Mouse (Mus musculus) limb, embryonic 15.5 days (tissue): ENCODE measurements around the gene Ptpn6. TPM values are rescaled to one million over a fixed set of nuclear protein-coding genes. Genes with fewer than 3 reads are reported as not detected.

Experiments used
- ATAC-seq: fragments of 200-750 bp; cut with Nextera tagmentation; 2 replicates; pipeline ENCODE4 v1.8.0; 2017; ENCODE audit warnings: low read depth, moderate TSS enrichment; ENCODE audit not compliant: insufficient number of reproducible peaks, low FRiP score, low TSS enrichment
- H3K27ac ChIP-seq: fragments of 300-500 bp; sonication (generic); 2 replicates; pipeline ENCODE4 v1.5.1; 2015; ENCODE audit warnings: moderate library complexity, mild to moderate bottlenecking, inconsistent platforms
- H3K27me3 ChIP-seq: fragments of 300-500 bp; sonication (generic); 2 replicates; pipeline ENCODE4 v1.6.1; 2015; ENCODE audit warnings: inconsistent platforms
- H3K36me3 ChIP-seq: fragments of 300-500 bp; sonication (generic); 2 replicates; pipeline ENCODE4 v1.6.1; 2015; ENCODE audit warnings: inconsistent platforms
- H3K4me1 ChIP-seq: fragments of 300-500 bp; sonication (generic); 2 replicates; pipeline ENCODE4 v1.6.1; 2015; ENCODE audit warnings: inconsistent platforms
- H3K4me2 ChIP-seq: fragments of 300-500 bp; sonication (generic); 2 replicates; pipeline ENCODE4 v1.6.1; 2015; ENCODE audit warnings: mild to moderate bottlenecking, inconsistent platforms
- H3K4me3 ChIP-seq: fragments of 300-500 bp; sonication (generic); 2 replicates; pipeline ENCODE4 v1.5.1; 2015; ENCODE audit warnings: mild to moderate bottlenecking, inconsistent platforms
- H3K9ac ChIP-seq: fragments of 300-500 bp; sonication (generic); 2 replicates; pipeline ENCODE4 v1.6.1; 2015; ENCODE audit warnings: inconsistent platforms
- H3K9me3 ChIP-seq: fragments of 300-500 bp; sonication (generic); 2 replicates; pipeline ENCODE4 v1.6.1; 2016; ENCODE audit warnings: inconsistent platforms
- WGBS: fragments of 180-500 bp; shearing (Covaris S2); methylation state at CpG from one replicate; pipeline ENCODE4 v1.1.7; 2015; 5-methylcytosine and 5-hydroxymethylcytosine counted together
- polyA plus RNA-seq: library from polyadenylated mRNA; unstranded; fragments of >200 nt; fragmentation: Nextera tagmentation; extraction: Ambion mirVana; gene quantifications from 2 replicates; pipeline ENCODE4 v1.2.1, GENCODE M21; 2015

Ptpn6 gene
- polyA plus RNA-seq, 1 experiment from 2014 or later = 17.8 TPM

GRCm38 (mm10) chr6:124702784-124703103 is 35.8 kb downstream of the Ptpn6 start:
- Histone ChIP-seq H3K27me3 (no peaks in the 10 kb centered on the region), H3K4me1 (0 out of 2 replicates have a peak, but pooled peaks cover 3% of the 10 kb centered on the region), H3K9ac (no peak overlapping the region), H3K4me2 (no peak overlapping the region), H3K36me3 (peaks cover 93% of the 10 kb centered on the region), H3K9me3 (no peaks in the 10 kb centered on the region), H3K27ac (no peak overlapping the region), H3K4me3 (no peak overlapping the region)
- 0 out of 2 replicates have a peak, but pooled peaks have one; percentile 46 for ATAC-seq
- 51% methylated on average over 3 of the region's 3 CpGs for WGBS

DNA sequence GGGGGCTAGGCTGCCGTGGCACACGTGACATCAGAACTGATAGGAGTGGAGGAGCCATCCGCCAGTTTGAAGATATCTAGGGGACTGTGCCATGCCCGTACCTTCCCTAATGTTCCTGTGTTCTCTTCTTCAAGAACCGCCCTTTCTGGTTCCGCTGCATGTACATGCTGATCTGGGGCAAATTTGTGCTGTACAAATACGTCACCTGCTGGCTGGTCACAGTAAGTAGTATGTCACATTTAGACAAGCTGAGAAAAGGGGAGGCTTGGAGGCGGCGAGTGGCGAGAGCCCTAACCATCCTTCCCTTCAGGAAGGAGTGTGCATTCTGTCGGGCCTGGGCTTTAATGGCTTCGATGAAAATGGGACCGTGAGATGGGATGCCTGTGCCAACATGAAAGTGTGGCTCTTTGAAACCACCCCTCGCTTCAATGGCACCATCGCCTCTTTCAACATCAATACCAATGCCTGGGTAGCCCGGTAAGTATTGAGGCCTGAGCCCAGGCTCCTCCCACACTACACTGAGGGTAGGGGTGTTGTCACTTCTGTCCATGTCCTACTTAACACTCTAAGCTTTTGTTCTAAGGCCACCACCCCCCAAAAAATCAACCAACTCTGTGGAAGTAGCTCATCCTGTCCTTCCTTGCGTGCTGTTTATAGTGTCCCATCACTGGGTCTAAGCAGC is 36.3 kb downstream of the Ptpn6 start:
- Histone ChIP-seq H3K36me3 (peaks cover 89% of the 10 kb centered on the region), H3K9ac (no peak overlapping the region), H3K4me1 (0 out of 2 replicates have a peak, but pooled peaks cover 3% of the 10 kb centered on the region), H3K4me3 (no peak overlapping the region), H3K27me3 (no peaks in the 10 kb centered on the region), H3K27ac (no peak overlapping the region), H3K4me2 (no peak overlapping the region), H3K9me3 (no peaks in the 10 kb centered on the region)
- 87% methylated on average over 17 of the region's 17 CpGs for WGBS
- no peak for ATAC-seq

- Histone ChIP-seq H3K9ac (no peak overlapping the region), H3K27me3 (no peaks in the 10 kb centered on the region), H3K9me3 (no peaks in the 10 kb centered on the region), H3K4me2 (no peak overlapping the region), H3K4me1 (0 out of 2 replicates have a peak, but pooled peaks cover 3% of the 10 kb centered on the region), H3K36me3 (peaks cover 83% of the 10 kb centered on the region), H3K4me3 (no peak overlapping the region), H3K27ac (no peak overlapping the region)
- ATAC-seq = no peak
- WGBS = 82% methylated on average over 8 of the region's 8 CpGs
Observed at GRCm38 (mm10) chr6:124701338-124701737, 37.2 kb downstream of the Ptpn6 start.

DNA sequence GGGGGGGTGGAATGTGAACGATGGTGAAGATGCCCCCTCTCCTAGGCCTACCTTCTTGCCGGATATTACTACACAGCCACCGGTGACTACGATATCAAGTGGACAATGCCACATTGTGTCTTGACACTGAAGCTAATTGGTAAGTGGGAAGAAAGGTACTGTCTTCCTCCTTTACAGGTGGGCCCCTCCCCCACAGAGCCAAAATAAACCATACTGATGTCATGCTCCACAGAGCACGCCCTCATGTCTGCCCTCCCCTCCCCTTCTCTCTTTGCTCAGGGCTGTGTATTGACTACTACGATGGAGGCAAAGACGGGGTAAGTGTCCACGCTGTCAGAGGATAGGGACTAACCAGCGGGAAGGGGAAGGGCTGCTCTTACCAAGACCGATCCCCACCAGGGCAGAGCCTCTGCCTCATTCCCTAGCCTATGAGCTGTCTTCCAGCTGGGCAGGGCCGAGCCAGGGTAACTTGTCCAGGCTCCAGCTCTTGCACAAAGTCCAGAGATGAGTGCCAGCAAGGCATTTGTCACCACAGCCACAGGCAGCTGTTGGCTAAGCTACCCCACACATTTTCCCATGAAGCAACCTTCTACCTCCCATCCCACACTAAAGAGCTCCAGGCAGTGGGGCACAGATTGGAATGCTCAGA is 38.4 kb downstream of the Ptpn6 start:
- ATAC-seq = peak; percentile 66; the same call in 1 of the 2 replicates
- H3K27ac ChIP-seq = no peak overlapping the region
- H3K4me2 ChIP-seq = no peak overlapping the region
- 0 out of 2 replicates have a peak, but pooled peaks cover 3% of the 10 kb centered on the region for H3K4me1 ChIP-seq
- H3K36me3 ChIP-seq = peaks cover 71% of the 10 kb centered on the region
- H3K4me3 ChIP-seq = no peak overlapping the region
- H3K27me3 ChIP-seq = no peaks in the 10 kb centered on the region
- WGBS = 84% methylated on average over 11 of the region's 11 CpGs
- no peak overlapping the region for H3K9ac ChIP-seq
- H3K9me3 ChIP-seq = no peaks in the 10 kb centered on the region

DNA sequence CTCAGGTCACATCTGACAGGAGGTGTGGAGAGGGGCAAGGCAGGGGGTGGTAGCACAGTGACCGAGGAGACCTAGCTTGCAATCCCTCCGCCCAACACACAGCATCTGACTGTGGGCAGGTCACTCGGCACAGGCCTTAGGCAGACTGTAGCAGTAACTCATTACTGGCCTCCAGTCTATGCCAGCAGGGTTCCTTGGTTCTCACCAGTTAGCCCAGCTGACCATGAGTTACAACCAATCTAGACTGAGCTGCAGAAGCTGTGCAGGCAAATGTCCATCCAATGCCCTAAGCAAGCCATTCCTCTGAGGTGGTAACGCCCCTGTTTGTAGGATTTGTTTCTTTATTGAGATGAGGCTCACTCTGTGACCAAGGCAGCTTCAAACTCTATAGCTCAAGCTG is 39.1 kb downstream of the Ptpn6 start:
- Histone ChIP-seq H3K27me3 (no peaks in the 10 kb centered on the region), H3K9ac (no peak overlapping the region), H3K4me1 (peaks cover 8% of the 10 kb centered on the region), H3K27ac (no peak overlapping the region), H3K9me3 (no peaks in the 10 kb centered on the region), H3K4me3 (no peak overlapping the region), H3K4me2 (no peak overlapping the region), H3K36me3 (peaks cover 63% of the 10 kb centered on the region)
- WGBS = 84% methylated on average over 4 of the region's 4 CpGs
- no peak for ATAC-seq

GRCm38 (mm10) chr6:124698751-124699150 is 39.8 kb downstream of the Ptpn6 start:
- no peaks in the 10 kb centered on the region for H3K27me3 ChIP-seq
- no peak overlapping the region for H3K4me3 ChIP-seq
- no peak overlapping the region for H3K9ac ChIP-seq
- ATAC-seq = no peak
- no peaks in the 10 kb centered on the region for H3K9me3 ChIP-seq
- peaks cover 13% of the 10 kb centered on the region for H3K4me1 ChIP-seq
- H3K4me2 ChIP-seq = no peak overlapping the region
- H3K27ac ChIP-seq = no peak overlapping the region
- H3K36me3 ChIP-seq = peaks cover 57% of the 10 kb centered on the region
- 84% methylated on average over 6 of the region's 6 CpGs for WGBS

GRCm38 (mm10) chr6:124696441-124697150 is 41.9 kb downstream of the Ptpn6 start:
- WGBS = 89% methylated on average over 7 of the region's 7 CpGs
- no peak for ATAC-seq
- Histone ChIP-seq H3K27ac (no peak overlapping the region), H3K4me1 (peaks cover 13% of the 10 kb centered on the region), H3K4me2 (no peak overlapping the region), H3K4me3 (no peak overlapping the region), H3K9me3 (no peaks in the 10 kb centered on the region), H3K9ac (no peak overlapping the region), H3K27me3 (no peaks in the 10 kb centered on the region), H3K36me3 (peaks cover 37% of the 10 kb centered on the region)

DNA sequence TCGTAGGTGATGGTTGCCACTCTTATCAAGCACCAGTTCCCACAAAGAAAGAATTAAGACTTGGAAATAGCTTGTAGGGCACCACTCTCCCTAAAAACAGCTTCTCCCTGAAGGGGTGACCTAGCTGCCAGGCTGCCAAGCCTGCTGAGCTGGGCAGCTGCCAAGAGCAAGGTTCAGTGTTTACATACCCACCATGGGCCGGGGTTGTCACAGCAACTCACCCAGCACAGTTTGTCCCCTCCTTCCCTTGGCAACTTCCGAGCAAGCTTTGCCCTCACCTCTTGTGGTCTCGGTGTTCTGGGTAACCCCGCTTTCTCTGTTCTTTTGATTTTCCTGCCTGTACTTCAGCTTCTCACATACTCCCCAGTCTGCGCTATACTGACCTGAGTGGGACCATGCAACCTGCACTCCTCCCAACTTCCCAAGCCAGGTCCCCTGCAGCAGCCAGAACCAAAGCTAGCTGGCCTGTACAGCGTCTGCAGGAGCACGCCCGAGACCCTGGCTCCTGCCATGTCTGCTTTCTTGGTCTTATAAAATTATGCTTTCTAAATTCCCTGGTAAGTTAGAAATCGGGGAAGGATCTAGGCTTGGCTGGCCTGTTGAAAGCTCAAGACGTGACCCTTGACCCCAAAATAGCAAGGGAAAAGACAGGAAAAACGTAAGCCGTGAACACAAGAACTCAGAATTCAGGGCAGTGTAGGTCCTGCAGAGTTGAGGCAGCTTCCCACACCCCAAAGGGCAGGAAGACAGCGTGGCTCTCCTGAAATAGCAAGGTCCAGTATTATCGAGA is 44.2 kb downstream of the Ptpn6 start:
- no peak overlapping the region; the same call in 1 of the 2 replicates for H3K27ac ChIP-seq
- 80% methylated on average over 15 of the region's 15 CpGs for WGBS
- no peak for ATAC-seq
- H3K36me3 ChIP-seq = peaks cover 15% of the 10 kb centered on the region
- no peak overlapping the region for H3K4me2 ChIP-seq
- H3K4me3 ChIP-seq = no peak overlapping the region
- H3K4me1 ChIP-seq = peaks cover 10% of the 10 kb centered on the region
- no peak overlapping the region for H3K9ac ChIP-seq
- no peaks in the 10 kb centered on the region for H3K9me3 ChIP-seq
- no peaks in the 10 kb centered on the region for H3K27me3 ChIP-seq

DNA sequence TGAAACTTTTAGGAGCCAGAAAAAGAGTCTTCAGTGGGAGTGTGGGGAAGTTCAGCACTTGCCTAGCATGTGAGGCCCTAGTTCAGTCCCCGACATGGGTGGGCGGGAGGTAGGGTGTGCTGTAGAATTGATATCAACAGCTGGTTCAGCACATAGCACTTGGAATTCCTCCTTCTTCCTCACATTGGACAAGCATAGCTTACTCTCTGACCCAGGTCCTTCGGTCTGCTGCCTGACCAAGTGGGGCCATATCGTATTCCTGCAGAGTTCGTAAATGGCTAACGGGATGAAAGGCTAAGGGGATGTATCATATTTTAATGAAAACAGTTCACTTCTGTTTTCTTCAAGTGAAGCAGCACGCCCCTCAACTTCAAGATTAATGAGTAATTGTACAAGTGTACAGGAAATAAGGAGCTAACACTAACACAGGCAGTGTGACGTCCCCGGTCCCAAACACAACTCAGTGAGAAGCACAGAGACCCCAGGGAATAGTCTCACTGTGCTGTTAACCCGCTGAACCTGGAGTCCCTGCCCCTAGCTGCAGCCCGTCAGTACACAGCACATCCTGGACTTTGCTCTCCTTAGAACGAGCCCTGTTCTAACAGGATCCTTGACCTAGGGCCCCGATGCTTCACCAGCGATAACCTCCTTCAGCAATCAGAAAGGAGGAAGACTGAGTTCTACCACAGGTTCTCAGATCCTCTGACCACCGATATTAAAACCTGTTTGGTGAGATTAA is 45.1 kb downstream of the Ptpn6 start:
- H3K36me3 ChIP-seq = peaks cover 6% of the 10 kb centered on the region; the same call in 1 of the 2 replicates
- WGBS = 67% methylated on average over 15 of the region's 15 CpGs
- H3K4me2 ChIP-seq = no peak overlapping the region
- no peaks in the 10 kb centered on the region for H3K9me3 ChIP-seq
- no peaks in the 10 kb centered on the region for H3K27me3 ChIP-seq
- peaks cover 10% of the 10 kb centered on the region for H3K4me1 ChIP-seq
- no peak overlapping the region for H3K9ac ChIP-seq
- ATAC-seq = no peak
- peak overlapping the region; percentile 47; the same call in 1 of the 2 replicates for H3K27ac ChIP-seq
- H3K4me3 ChIP-seq = no peak overlapping the region

DNA sequence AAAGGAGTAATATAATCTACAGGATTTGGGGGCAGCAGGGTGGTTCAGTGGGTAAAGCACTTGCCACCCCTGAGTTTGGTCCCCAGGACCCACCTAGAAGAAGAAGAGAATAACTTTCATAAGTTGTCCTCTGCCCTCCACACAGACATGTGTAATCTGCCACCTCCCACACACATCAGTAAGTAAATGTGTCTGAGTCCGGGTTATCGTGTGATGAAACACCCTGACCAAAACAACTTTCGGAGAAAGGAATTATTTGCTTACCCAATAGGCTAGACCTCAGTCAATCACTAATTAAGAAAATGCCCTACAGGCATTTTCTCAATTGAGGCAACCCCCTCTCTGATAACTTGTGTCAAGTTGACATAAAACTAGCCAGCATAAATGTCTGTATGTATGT is 48.0 kb downstream of the Ptpn6 start:
- no peak overlapping the region for H3K9ac ChIP-seq
- H3K36me3 ChIP-seq = no peaks in the 10 kb centered on the region
- no peak for ATAC-seq
- WGBS = 88% methylated on average over 3 of the region's 3 CpGs
- no peaks in the 10 kb centered on the region for H3K9me3 ChIP-seq
- H3K4me3 ChIP-seq = no peak overlapping the region
- H3K27ac ChIP-seq = no peak overlapping the region
- H3K27me3 ChIP-seq = no peaks in the 10 kb centered on the region
- no peak overlapping the region for H3K4me2 ChIP-seq
- H3K4me1 ChIP-seq = peaks cover 10% of the 10 kb centered on the region

DNA sequence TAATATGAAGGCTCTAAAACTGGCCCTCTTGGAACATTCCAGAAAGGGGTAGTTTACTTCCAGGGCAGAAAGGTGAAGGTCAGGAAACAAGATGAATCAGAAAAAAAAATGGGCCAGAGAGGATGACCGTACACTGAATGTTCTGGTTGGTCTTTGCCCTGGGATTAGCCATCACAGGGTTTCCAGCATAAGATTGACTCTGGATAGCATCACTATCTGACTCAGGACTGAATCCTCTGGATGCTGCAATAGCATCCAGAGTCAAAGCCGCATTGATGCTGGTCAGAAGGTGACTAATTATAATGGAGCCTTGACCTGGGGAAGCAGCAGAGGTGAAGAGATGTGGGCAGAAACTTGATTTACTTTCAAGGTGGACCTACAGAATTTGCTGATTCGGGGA is 49.5 kb downstream of the Ptpn6 start:
- Histone ChIP-seq H3K9ac (no peak overlapping the region), H3K4me2 (no peak overlapping the region), H3K36me3 (no peaks in the 10 kb centered on the region), H3K27me3 (no peaks in the 10 kb centered on the region), H3K4me1 (peaks cover 2% of the 10 kb centered on the region), H3K27ac (no peak overlapping the region), H3K9me3 (no peaks in the 10 kb centered on the region), H3K4me3 (no peak overlapping the region)
- 87% methylated on average over 3 of the region's 3 CpGs for WGBS
- no peak for ATAC-seq
